In genomic region chr2:178606733-178607132, GRCm38 (mm10) we compare ENCODE assay signal across 9 mouse cellular contexts.
A peak's percentile ranks its signal among the peaks of the same experiment; 100 is the strongest.
DNase-seq lines count a peak whose midpoint lies in the region; ATAC-seq and TF ChIP-seq lines count a peak whose summit lies in the region.
"Had no signal": no experiment of that assay in that cellular context is flagged by ENCODE, and none has a peak within 500 bp of the region (broad histone marks: within the 10 kb centered on the region; RNA-seq: fewer than 3 reads in every experiment).

No protein-coding gene starts in this region.

- no peak for TF ChIP-seq CTCF in stomach, postnatal 0 days (IDR thresholded peaks at IDR 0.05; ENCODE audit: low read depth)

- H3K36me3 ChIP-seq in limb, embryonic 11.5 days (ENCODE audit: control insufficient read depth, insufficient read depth, low read length), result no peaks in the 10 kb centered on the region
- H3K36me3 ChIP-seq in limb, embryonic 10.5 days, result no peaks in the 10 kb centered on the region
- no peaks in the 10 kb centered on the region for H3K36me3 ChIP-seq in liver, embryonic 11.5 days (ENCODE audit: control insufficient read depth, insufficient read depth, low read length)
- no peaks in the 10 kb centered on the region for H3K36me3 ChIP-seq in stomach, postnatal 0 days (ENCODE audit: control insufficient read depth, insufficient read depth, low read length)

- no peaks in the 10 kb centered on the region; the same call in 1 of the 2 replicates for H3K4me1 ChIP-seq in limb, embryonic 11.5 days (ENCODE audit: control insufficient read depth, insufficient read depth, low read length)
- H3K4me1 ChIP-seq in limb, embryonic 10.5 days, result peaks cover 12% of the 10 kb centered on the region
- no peaks in the 10 kb centered on the region; the same call in 1 of the 2 replicates for H3K4me1 ChIP-seq in liver, embryonic 11.5 days (replicated peaks; ENCODE audit: control insufficient read depth, insufficient read depth, low read length)
- 0 out of 2 replicates have a peak, but pooled peaks cover 4% of the 10 kb centered on the region for H3K4me1 ChIP-seq in stomach, postnatal 0 days (replicated peaks; ENCODE audit: control insufficient read depth, insufficient read depth)

- no peak overlapping the region for H3K27ac ChIP-seq in limb, embryonic 11.5 days (replicated peaks; ENCODE audit: low read depth, low read length)
- no peak overlapping the region for H3K27ac ChIP-seq in limb, embryonic 10.5 days
- no peak overlapping the region for H3K27ac ChIP-seq in liver, embryonic 11.5 days (ENCODE audit: low read depth, low read length)
- no peak overlapping the region for H3K27ac ChIP-seq in stomach, postnatal 0 days (replicated peaks)

- peak; percentile 28; the same call in 1 of the 2 replicates for ATAC-seq in limb, embryonic 11.5 days (ENCODE audit: insufficient number of reproducible peaks, low FRiP score, low TSS enrichment, low read depth)
- 0 out of 2 replicates have a peak, but pooled peaks have one; percentile 16 for ATAC-seq in liver, embryonic 11.5 days (replicated peaks; ENCODE audit: low FRiP score)
- peak; percentile 74; the same call in 1 of the 2 replicates for ATAC-seq in stomach, postnatal 0 days (ENCODE audit: low FRiP score, low TSS enrichment)
- ATAC-seq: Patski had no signal

- H3K9me3 ChIP-seq in limb, embryonic 11.5 days (ENCODE audit: control insufficient read depth, low read length), result no peaks in the 10 kb centered on the region
- H3K9me3 ChIP-seq in limb, embryonic 10.5 days (replicated peaks), result no peaks in the 10 kb centered on the region
- no peaks in the 10 kb centered on the region for H3K9me3 ChIP-seq in liver, embryonic 11.5 days (ENCODE audit: control insufficient read depth, low read length)
- H3K9me3 ChIP-seq in stomach, postnatal 0 days (ENCODE audit: control insufficient read depth, low read length), result no peaks in the 10 kb centered on the region

- no peak overlapping the region for H3K4me2 ChIP-seq in limb, embryonic 11.5 days (ENCODE audit: low read depth, severe bottlenecking)
- H3K4me2 ChIP-seq in liver, embryonic 11.5 days, result no peak overlapping the region
- H3K4me2 ChIP-seq in stomach, postnatal 0 days (replicated peaks; ENCODE audit: low read depth), result no peak overlapping the region

- no peak for TF ChIP-seq EP300 in stomach, postnatal 0 days (optimal IDR thresholded peaks at IDR 0.05)

- no peaks in the 10 kb centered on the region for H3K27me3 ChIP-seq in limb, embryonic 11.5 days (ENCODE audit: control insufficient read depth, insufficient read depth, low read length)
- H3K27me3 ChIP-seq in limb, embryonic 10.5 days (ENCODE audit: low read depth, poor library complexity, severe bottlenecking), result no peaks in the 10 kb centered on the region
- no peaks in the 10 kb centered on the region for H3K27me3 ChIP-seq in liver, embryonic 11.5 days (replicated peaks; ENCODE audit: control insufficient read depth, insufficient read depth, low read length)
- H3K27me3 ChIP-seq in stomach, postnatal 0 days (ENCODE audit: control insufficient read depth, insufficient read depth, low read length), result no peaks in the 10 kb centered on the region
- H3K27me3 ChIP-seq: Patski had no signal

- H3K4me3 ChIP-seq in limb, embryonic 11.5 days (ENCODE audit: low read depth, low read length), result no peak overlapping the region
- H3K4me3 ChIP-seq in limb, embryonic 10.5 days, result no peak overlapping the region
- no peak overlapping the region for H3K4me3 ChIP-seq in liver, embryonic 11.5 days (ENCODE audit: low read depth, low read length)
- H3K4me3 ChIP-seq in stomach, postnatal 0 days (ENCODE audit: low read depth, low read length), result no peak overlapping the region

- DNase-seq in limb, embryonic 11.5 days (ENCODE audit: low spot score), result no peak
- DNase-seq in limb, embryonic 10.5 days (ENCODE audit: low spot score), result no peak
- DNase-seq in gastrocnemius, postnatal 14 days, result peak; percentile 80
- peak; percentile 83 for DNase-seq in kidney, adult 18-20 months
- DNase-seq in liver, embryonic 11.5 days (ENCODE audit: low spot score), result no peak
- DNase-seq in stomach, postnatal 0 days (ENCODE audit: low spot score), result no peak
- DNase-seq in thymus, adult 18-20 months, result no peak
- DNase-seq in yolk sac, embryonic 10.5 days (ENCODE audit: low spot score), result no peak

- 67% methylated on average over 4 of the region's 4 CpGs for WGBS in limb, embryonic 11.5 days
- WGBS in limb, embryonic 10.5 days, result 79% methylated on average over 4 of the region's 4 CpGs
- WGBS in liver, embryonic 11.5 days, result 68% methylated on average over 4 of the region's 4 CpGs
- WGBS in stomach, postnatal 0 days, result 32% methylated on average over 4 of the region's 4 CpGs

- H3K9ac ChIP-seq in limb, embryonic 11.5 days (ENCODE audit: low read length), result no peak overlapping the region
- H3K9ac ChIP-seq in liver, embryonic 11.5 days (ENCODE audit: low read depth, low read length), result no peak overlapping the region
- H3K9ac ChIP-seq in stomach, postnatal 0 days (ENCODE audit: low read length), result no peak overlapping the region

- intact Hi-C loops in gastrocnemius, postnatal 14 days (cut with DNase I; ENCODE audit: low total_unique reads), result no loop called here

Comparison
In these comparisons a context has a peak if more than half of its experiments do, and no peak if none do; other contexts are left out.
1. ATAC-seq: peak in every context shown above with its lines; median percentile 74 in stomach, postnatal 0 days; 28 in limb, embryonic 11.5 days; 16 in liver, embryonic 11.5 days.
2. DNase-seq: peak in gastrocnemius, postnatal 14 days (single experiment) and kidney, adult 18-20 months (single experiment); none in limb, embryonic 11.5 days (single experiment), limb, embryonic 10.5 days (single experiment), liver, embryonic 11.5 days (single experiment), stomach, postnatal 0 days (single experiment), thymus, adult 18-20 months (0 of 2) and yolk sac, embryonic 10.5 days (single experiment).